Mouse (Mus musculus): ENCODE data around the gene Krtap3-3. TPM values are rescaled to one million over a fixed set of nuclear protein-coding genes. Genes with fewer than 3 reads are reported as not detected.

Gene Krtap3-3
- total RNA-seq (2023) = not detected

GRCm38 (mm10) chr11:99550765-99551164 lies at the start of gene Krtap3-3:
Gene Krtap3-3 (minus strand): TSS chr11:99550865.

DNA sequence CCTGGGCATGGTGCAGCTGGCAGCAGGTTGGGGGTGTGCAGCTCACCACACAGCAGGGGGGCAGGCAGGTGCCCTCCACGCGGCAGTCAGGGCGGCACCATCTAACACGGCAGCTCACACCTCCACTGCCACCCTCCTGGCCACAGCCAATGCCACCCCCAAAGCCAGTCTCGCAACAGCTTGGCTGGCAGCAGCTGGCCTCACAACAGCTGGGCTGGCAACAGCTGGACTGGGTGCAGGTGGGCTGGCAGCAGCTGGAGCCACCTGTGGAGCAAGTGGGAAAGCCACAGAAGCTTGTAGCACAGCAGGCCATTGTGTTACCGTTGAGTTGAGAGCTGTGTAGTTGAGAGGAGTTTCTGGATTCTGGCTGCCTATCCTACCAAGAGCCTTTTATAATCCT lies 47.1 kb upstream of the Krtap3-3 start, which contains the start of gene Krtap9-3:
Gene Krtap9-3, minus strand, starts transcription at position 364 of the 400 bp plus-strand sequence.

DNA sequence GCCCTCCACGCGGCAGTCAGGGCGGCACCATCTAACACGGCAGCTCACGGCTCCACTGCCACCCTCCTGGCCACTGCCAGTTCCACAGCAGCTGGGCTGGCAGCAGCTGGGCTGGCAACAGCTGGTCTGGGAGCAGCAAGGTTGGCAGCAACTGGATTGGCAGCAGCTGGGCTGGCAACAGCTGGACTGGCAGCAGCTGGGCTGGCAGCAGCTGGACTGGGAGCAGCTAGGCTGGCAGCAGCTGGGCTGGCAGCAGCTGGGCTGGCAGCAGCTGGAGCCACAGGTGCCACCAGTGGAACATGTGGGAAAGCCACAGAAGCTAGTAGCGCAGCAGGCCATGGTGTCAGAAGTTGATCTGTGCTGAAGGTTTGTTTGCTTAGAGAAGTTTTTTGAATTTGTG lies 40.3 kb upstream of the Krtap3-3 start, which contains the start of gene Krtap1-3:
Gene Krtap1-3, minus strand, starts transcription at position 359 of the 400 bp plus-strand sequence.

DNA sequence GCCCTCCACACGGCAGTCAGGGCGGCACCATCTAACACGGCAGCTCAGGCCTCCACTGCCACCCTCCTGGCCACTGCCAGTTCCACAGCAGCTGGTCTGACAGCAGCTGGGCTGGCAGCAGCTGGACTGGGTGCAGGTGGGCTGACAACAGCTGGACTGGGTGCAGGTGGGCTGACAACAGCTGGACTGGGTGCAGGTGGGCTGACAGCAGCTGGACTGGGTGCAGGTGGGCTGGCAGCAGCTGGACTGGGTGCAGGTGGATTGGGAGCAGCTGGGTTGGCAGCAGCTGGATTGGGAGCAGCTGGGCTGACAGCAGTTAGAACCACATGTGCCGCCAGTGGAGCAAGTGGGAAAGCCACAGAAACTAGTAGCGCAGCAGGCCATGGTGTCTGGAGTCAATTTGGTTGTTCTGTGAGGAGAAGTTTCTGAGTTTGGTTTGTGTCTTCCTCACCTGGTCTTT lies 32.6 kb upstream of the Krtap3-3 start, which contains the start of gene Krtap1-4:
Gene Krtap1-4, minus strand, starts transcription at position 410 of the 460 bp plus-strand sequence.

DNA sequence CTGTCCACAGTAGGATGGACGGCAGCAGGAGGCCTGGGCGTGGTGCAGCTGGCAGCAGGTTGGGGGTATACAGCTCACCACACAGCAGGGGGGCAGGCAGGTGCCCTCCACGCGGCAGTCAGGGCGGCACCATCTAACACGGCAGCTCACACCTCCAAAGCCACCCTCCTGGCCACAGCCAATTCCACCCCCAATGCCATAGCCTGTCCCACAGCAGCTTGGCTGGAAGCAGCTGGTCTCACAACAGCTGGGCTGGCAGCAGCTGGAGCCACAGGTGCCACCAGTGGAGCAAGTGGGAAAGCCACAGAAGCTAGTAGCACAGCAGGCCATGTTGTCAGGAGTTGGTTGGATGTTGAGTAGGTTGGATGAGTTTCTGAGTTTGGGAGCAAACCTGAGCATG lies 30.0 kb upstream of the Krtap3-3 start, which contains the start of gene Krtap1-5:
Gene Krtap1-5, minus strand, starts transcription at position 381 of the 400 bp plus-strand sequence.

GRCm38 (mm10) chr11:99566530-99566929 lies 15.9 kb upstream of the Krtap3-3 start, which contains the start of gene Krtap3-1:
Gene Krtap3-1 (minus strand): TSS chr11:99566630.

DNA sequence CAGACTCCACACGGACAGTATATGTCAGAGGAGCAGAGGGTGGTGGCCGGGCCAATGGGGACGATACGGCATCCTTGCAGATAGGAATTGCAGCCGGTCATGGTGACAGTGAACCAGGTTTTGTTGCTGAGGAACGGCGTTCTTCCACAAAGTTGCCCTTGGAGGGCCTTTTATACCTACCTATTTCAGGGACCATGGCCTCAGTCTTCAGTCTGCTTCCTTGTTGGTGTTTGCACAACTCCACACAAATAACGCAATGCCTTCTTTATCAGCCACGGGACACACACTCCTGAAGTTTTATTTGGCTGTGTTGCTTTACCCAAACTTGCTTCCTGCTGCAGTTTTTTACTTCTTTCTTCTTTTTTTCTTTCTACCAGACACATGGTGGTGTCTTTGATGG lies 8.7 kb upstream of the Krtap3-3 start, which contains the start of gene Gm11939:
Gene Gm11939, minus strand, starts transcription at position 101 of the 400 bp plus-strand sequence.

GRCm38 (mm10) chr11:99556753-99557152 lies 6.1 kb upstream of the Krtap3-3 start, which contains the start of gene Krtap3-2:
Gene Krtap3-2 (minus strand): TSS chr11:99556853.

GRCm38 (mm10) chr11:99521288-99521860 lies 29.3 kb downstream of the Krtap3-3 start, which contains the start of gene Krt39:
Gene Krt39 (minus strand): TSS chr11:99521338.

Other genes with a start within 250 kb of the Krtap3-3 start
- not detected for gene Krt25, start 227.9 kb downstream of the Krtap3-3 start, total RNA-seq (2023)
- gene Krt26, start 212.9 kb downstream of the Krtap3-3 start, total RNA-seq (2023) = not detected
- gene Krt27, start 199.8 kb downstream of the Krtap3-3 start, total RNA-seq (2023) = not detected
- gene Krt28, start 176.0 kb downstream of the Krtap3-3 start, total RNA-seq (2023) = not detected
- not detected for gene Krt10, start 161.5 kb downstream of the Krtap3-3 start, total RNA-seq (2023)
- not detected for gene Krt12, start 128.6 kb downstream of the Krtap3-3 start, total RNA-seq (2023)
- not detected for gene Krt20, start 112.7 kb downstream of the Krtap3-3 start, total RNA-seq (2023)
- not detected for gene Krt23, start 57.7 kb downstream of the Krtap3-3 start, total RNA-seq (2023)
- gene Krt39, start 29.5 kb downstream of the Krtap3-3 start, total RNA-seq (2023) = not detected
- gene Krt40, start 7.7 kb downstream of the Krtap3-3 start, total RNA-seq (2023) = not detected
- not detected for gene Krtap3-2, start 6.0 kb upstream of the Krtap3-3 start, total RNA-seq (2023)
- not detected for gene Gm11939, start 8.6 kb upstream of the Krtap3-3 start, total RNA-seq (2023)
- gene Krtap3-1, start 15.8 kb upstream of the Krtap3-3 start, total RNA-seq (2023) = not detected
- gene Krtap1-5, start 30.2 kb upstream of the Krtap3-3 start, total RNA-seq (2023) = not detected
- gene Krtap1-4, start 32.8 kb upstream of the Krtap3-3 start, total RNA-seq (2023) = not detected
- gene Krtap1-3, start 40.5 kb upstream of the Krtap3-3 start, total RNA-seq (2023) = not detected
- not detected for gene Krtap9-3, start 47.2 kb upstream of the Krtap3-3 start, total RNA-seq (2023)
- gene Gm11938, start 52.4 kb upstream of the Krtap3-3 start, total RNA-seq (2023) = not detected
- gene Gm11937, start 59.3 kb upstream of the Krtap3-3 start, total RNA-seq (2023) = not detected
- gene Krtap2-4, start 64.0 kb upstream of the Krtap3-3 start, total RNA-seq (2023) = not detected
- not detected for gene Gm11562, start 69.6 kb upstream of the Krtap3-3 start, total RNA-seq (2023)
- not detected for gene Krtap4-1, start 77.4 kb upstream of the Krtap3-3 start, total RNA-seq (2023)
- not detected for gene Krtap4-2, start 84.2 kb upstream of the Krtap3-3 start, total RNA-seq (2023)
- gene Krtap4-7, start 93.2 kb upstream of the Krtap3-3 start, total RNA-seq (2023) = not detected
- gene Gm11555, start 99.4 kb upstream of the Krtap3-3 start, total RNA-seq (2023) = not detected
- gene Gm11563, start 108.1 kb upstream of the Krtap3-3 start, total RNA-seq (2023) = not detected
- not detected for gene Krtap4-6, start 115.1 kb upstream of the Krtap3-3 start, total RNA-seq (2023)
- gene Gm14190, start 139.9 kb upstream of the Krtap3-3 start, total RNA-seq (2023) = not detected
- gene Gm14180, start 183.4 kb upstream of the Krtap3-3 start, total RNA-seq (2023) = not detected
- gene Gm11595, start 222.0 kb upstream of the Krtap3-3 start, total RNA-seq (2023) = not detected
- not detected for gene Krtap4-8, start 229.8 kb upstream of the Krtap3-3 start, total RNA-seq (2023)
- not detected for gene Krtap4-9, start 234.3 kb upstream of the Krtap3-3 start, total RNA-seq (2023)
- gene Gm11596, start 242.6 kb upstream of the Krtap3-3 start, total RNA-seq (2023) = not detected
- gene Gm11569, start 248.1 kb upstream of the Krtap3-3 start, total RNA-seq (2023) = not detected

All from neutrophil, adult 83 days (primary cell).